Mouse (Mus musculus) intestine, embryonic 16.5 days (tissue): ENCODE data around the gene Ap2a2. TPM values are rescaled to one million over a fixed set of nuclear protein-coding genes. Genes with fewer than 3 reads are reported as not detected.

ENCODE experiments used
- ATAC-seq: fragments of 200-750 bp; cut with Nextera tagmentation; 2 replicates; pipeline ENCODE4 v1.8.0; 2017; ENCODE audit warnings: moderate TSS enrichment, moderate library complexity
- H3K27ac ChIP-seq: fragments of 300-500 bp; sonication (generic); 2 replicates; pipeline ENCODE4 v1.5.1; 2014; ENCODE audit warnings: mild to moderate bottlenecking, low read length
- H3K27me3 ChIP-seq: fragments of 300-500 bp; sonication (generic); replicated peaks from 2 replicates; pipeline ENCODE4 v1.6.1; 2014; ENCODE audit warnings: low read length, control low read depth, mixed read lengths; ENCODE audit not compliant: control insufficient read depth, insufficient read depth
- H3K36me3 ChIP-seq: fragments of 300-500 bp; sonication (generic); 2 replicates; pipeline ENCODE4 v1.6.1; 2014; ENCODE audit warnings: low read length, control low read depth; ENCODE audit not compliant: control insufficient read depth, insufficient read depth
- H3K4me1 ChIP-seq: fragments of 300-500 bp; sonication (generic); 2 replicates; pipeline ENCODE4 v1.6.1; 2014; ENCODE audit warnings: low read length, control low read depth, mixed read lengths; ENCODE audit not compliant: control insufficient read depth, insufficient read depth
- H3K4me2 ChIP-seq: fragments of 300-500 bp; sonication (generic); 2 replicates; pipeline ENCODE4 v1.6.1; 2014; ENCODE audit warnings: low read depth, low read length, control low read depth
- H3K4me3 ChIP-seq: fragments of 300-500 bp; sonication (generic); 2 replicates; pipeline ENCODE4 v1.5.1; 2014; ENCODE audit warnings: mild to moderate bottlenecking, low read length
- H3K9ac ChIP-seq: fragments of 300-500 bp; sonication (generic); 2 replicates; pipeline ENCODE4 v1.6.1; 2014; ENCODE audit warnings: low read depth, low read length
- H3K9me3 ChIP-seq: fragments of 300-500 bp; sonication (generic); 2 replicates; pipeline ENCODE4 v1.6.1; 2016; ENCODE audit warnings: low read length, control low read depth; ENCODE audit not compliant: control insufficient read depth
- WGBS: fragments of 180-500 bp; shearing (Covaris S2); extraction: QIAGEN DNeasy Blood & Tissue Kit; methylation state at CpG from one replicate; pipeline ENCODE4 v1.1.7; 2014; 5-methylcytosine and 5-hydroxymethylcytosine counted together
- polyA plus RNA-seq: library from polyadenylated mRNA; unstranded; fragments of >200 nt; fragmentation: Nextera tagmentation; extraction: Ambion mirVana; gene quantifications from 2 replicates; pipeline ENCODE4 v1.2.1, GENCODE M21; 2015

Ap2a2 gene
- 89.4 and 103 TPM in 2 replicates for polyA plus RNA-seq

- Histone ChIP-seq H3K27me3 (no peaks in the 10 kb centered on the region), H3K4me1 (peaks cover 21% of the 10 kb centered on the region), H3K36me3 (no peaks in the 10 kb centered on the region), H3K9me3 (no peaks in the 10 kb centered on the region), H3K4me2 (peak within 1 kb of the TSS; percentile 90), H3K9ac (peak within 1 kb of the TSS; percentile 100), H3K27ac (peak within 1 kb of the TSS; percentile 89), H3K4me3 (peak within 1 kb of the TSS; percentile 99)
- peak; percentile 96 for ATAC-seq
- WGBS = under 1% methylated on average over 72 of the region's 72 CpGs
Observed at GRCm38 (mm10) chr7:141561682-141562391, at the start of gene Ap2a2. Gene Ap2a2 (plus strand): TSS chr7:141562173.

- H3K4me3 ChIP-seq = no peak overlapping the region
- WGBS = 79% methylated on average over 4 of the region's 4 CpGs
- H3K27me3 ChIP-seq = no peaks in the 10 kb centered on the region
- H3K4me2 ChIP-seq = no peak overlapping the region
- H3K9me3 ChIP-seq = no peaks in the 10 kb centered on the region
- H3K4me1 ChIP-seq = no peaks in the 10 kb centered on the region
- 0 out of 2 replicates have a peak, but pooled peaks have one; percentile 38 for ATAC-seq
- no peak overlapping the region for H3K27ac ChIP-seq
- H3K36me3 ChIP-seq = no peaks in the 10 kb centered on the region
- no peak overlapping the region for H3K9ac ChIP-seq
Observed at GRCm38 (mm10) chr7:141517638-141518037, 44.3 kb upstream of the Ap2a2 start.

GRCm38 (mm10) chr7:141518296-141518695 lies 43.7 kb upstream of the Ap2a2 start:
- no peak for ATAC-seq
- no peak overlapping the region for H3K4me2 ChIP-seq
- H3K9ac ChIP-seq = no peak overlapping the region
- WGBS = 89% methylated on average over 5 of the region's 5 CpGs
- H3K4me3 ChIP-seq = no peak overlapping the region
- H3K9me3 ChIP-seq = no peaks in the 10 kb centered on the region
- H3K27ac ChIP-seq = no peak overlapping the region
- no peaks in the 10 kb centered on the region for H3K27me3 ChIP-seq
- H3K4me1 ChIP-seq = no peaks in the 10 kb centered on the region
- H3K36me3 ChIP-seq = no peaks in the 10 kb centered on the region

GRCm38 (mm10) chr7:141518926-141519325 lies 43.0 kb upstream of the Ap2a2 start:
- 70% methylated on average over 3 of the region's 3 CpGs for WGBS
- Histone ChIP-seq H3K4me2 (no peak overlapping the region), H3K27ac (no peak overlapping the region), H3K4me3 (no peak overlapping the region), H3K9ac (no peak overlapping the region), H3K9me3 (no peaks in the 10 kb centered on the region), H3K36me3 (no peaks in the 10 kb centered on the region), H3K27me3 (no peaks in the 10 kb centered on the region), H3K4me1 (no peaks in the 10 kb centered on the region)
- ATAC-seq = no peak

- Histone ChIP-seq H3K27me3 (no peaks in the 10 kb centered on the region), H3K4me2 (no peak overlapping the region), H3K36me3 (no peaks in the 10 kb centered on the region), H3K9me3 (no peaks in the 10 kb centered on the region), H3K4me1 (no peaks in the 10 kb centered on the region), H3K27ac (no peak overlapping the region), H3K4me3 (no peak overlapping the region), H3K9ac (no peak overlapping the region)
- no peak for ATAC-seq
- 74% methylated on average over 1 of the region's 1 CpGs for WGBS
Observed at GRCm38 (mm10) chr7:141519795-141520194, 42.2 kb upstream of the Ap2a2 start.

GRCm38 (mm10) chr7:141523007-141523406 lies 39.0 kb upstream of the Ap2a2 start:
- ATAC-seq = no peak
- Histone ChIP-seq H3K27me3 (no peaks in the 10 kb centered on the region), H3K27ac (no peak overlapping the region), H3K9me3 (no peaks in the 10 kb centered on the region), H3K4me3 (no peak overlapping the region), H3K9ac (no peak overlapping the region), H3K36me3 (no peaks in the 10 kb centered on the region), H3K4me1 (no peaks in the 10 kb centered on the region), H3K4me2 (no peak overlapping the region)
- 45% methylated on average over 2 of the region's 4 CpGs for WGBS

GRCm38 (mm10) chr7:141524271-141524670 lies 37.7 kb upstream of the Ap2a2 start:
- H3K27me3 ChIP-seq = no peaks in the 10 kb centered on the region
- no peaks in the 10 kb centered on the region for H3K36me3 ChIP-seq
- H3K4me1 ChIP-seq = no peaks in the 10 kb centered on the region
- H3K4me2 ChIP-seq = no peak overlapping the region
- H3K9me3 ChIP-seq = no peaks in the 10 kb centered on the region
- no peak overlapping the region for H3K4me3 ChIP-seq
- H3K9ac ChIP-seq = no peak overlapping the region
- ATAC-seq = no peak
- WGBS = 88% methylated on average over 4 of the region's 4 CpGs
- H3K27ac ChIP-seq = no peak overlapping the region

- no peak overlapping the region for H3K9ac ChIP-seq
- 55% methylated on average over 6 of the region's 6 CpGs for WGBS
Observed at GRCm38 (mm10) chr7:141524760-141525579, 37.0 kb upstream of the Ap2a2 start.

GRCm38 (mm10) chr7:141525580-141525925 lies 36.4 kb upstream of the Ap2a2 start:
- Histone ChIP-seq H3K9ac (no peak overlapping the region), H3K9me3 (no peaks in the 10 kb centered on the region), H3K36me3 (no peaks in the 10 kb centered on the region), H3K4me2 (no peak overlapping the region), H3K27ac (no peak overlapping the region), H3K4me3 (no peak overlapping the region), H3K27me3 (no peaks in the 10 kb centered on the region), H3K4me1 (no peaks in the 10 kb centered on the region)
- 0 out of 2 replicates have a peak, but pooled peaks have one; percentile 24 for ATAC-seq
- WGBS = 91% methylated on average over 4 of the region's 4 CpGs

More at GRCm38 (mm10) chr7:141524760-141525579, 37.0 kb upstream of the Ap2a2 start:
- Histone ChIP-seq H3K4me1 (no peaks in the 10 kb centered on the region), H3K36me3 (no peaks in the 10 kb centered on the region), H3K27me3 (no peaks in the 10 kb centered on the region), H3K9me3 (no peaks in the 10 kb centered on the region), H3K4me2 (no peak overlapping the region), H3K27ac (no peak overlapping the region), H3K4me3 (no peak overlapping the region)
- peak; percentile 81 for ATAC-seq
